Mouse (Mus musculus) lung, adult 2 months (tissue): ENCODE data around the gene Rilp. TPM values are rescaled to one million over a fixed set of nuclear protein-coding genes. Genes with fewer than 3 reads are reported as not detected.

ENCODE experiments used
- DNase-seq: peaks from one replicate; pipeline ENCODE4 v3.0.0; 2022
- H3K4me1 ChIP-seq: fragments of 200-500 bp; 2 replicates; pipeline ENCODE4 v1.6.1; 2011; ENCODE audit warnings: low read length; ENCODE audit not compliant: control insufficient read depth, insufficient read depth
- H3K4me3 ChIP-seq: fragments of 200-500 bp; replicated peaks from 2 replicates; pipeline ENCODE3; 2011; ENCODE audit warnings: low read depth, mild to moderate bottlenecking, control low read depth, low read length; ENCODE audit errors: extremely low read depth
- CTCF ChIP-seq: fragments of 200-500 bp; IDR thresholded peaks from 2 replicates; pipeline ENCODE4 v1.5.1; 2011; ENCODE audit warnings: mild to moderate bottlenecking, low read length, control low read depth; ENCODE audit not compliant: insufficient read depth
- POLR2A ChIP-seq: fragments of 200-500 bp; IDR thresholded peaks from 2 replicates; pipeline ENCODE4 v1.6.1; 2011; ENCODE audit warnings: low read depth, mild to moderate bottlenecking, control low read depth, low read length, borderline replicate concordance; ENCODE audit errors: extremely low read depth
- WGBS: fragments of 180-500 bp; shearing (Covaris S2); methylation state at CpG from one replicate; pipeline ENCODE4 v1.1.7; 2018; 5-methylcytosine and 5-hydroxymethylcytosine counted together
- polyA plus RNA-seq: library from polyadenylated mRNA; depleted of rRNA; stranded (reverse); fragments of >200 nt; gene quantifications from 2 replicates; pipeline ENCODE4 v1.2.3, GENCODE M21; 2012

Rilp gene
- polyA plus RNA-seq, 1 experiment, result 14.5 TPM

- H3K4me1 ChIP-seq, result peaks cover 13% of the 10 kb centered on the region
- 73% methylated on average over 6 of the region's 6 CpGs for WGBS
- DNase-seq, result no peak
- TF ChIP-seq CTCF (no peak), POLR2A (no peak)
- H3K4me3 ChIP-seq, result no peak overlapping the region
Measured at GRCm38 (mm10) chr11:75465051-75465450, 44.8 kb upstream of the Rilp start.

GRCm38 (mm10) chr11:75466731-75467505, 43.0 kb upstream of the Rilp start:
- WGBS, result 97% methylated on average over 4 of the region's 4 CpGs
- Histone ChIP-seq H3K4me3 (no peak overlapping the region), H3K4me1 (peaks cover 12% of the 10 kb centered on the region)
- TF ChIP-seq CTCF, result peak; percentile 11; the same call in 1 of the 2 replicates
- no peak for TF ChIP-seq POLR2A
- DNase-seq, result no peak

- DNase-seq, result peak; percentile 48
- TF ChIP-seq POLR2A (no peak), CTCF (no peak)
- WGBS, result 15% methylated on average over 19 of the region's 19 CpGs
- peaks cover 12% of the 10 kb centered on the region for H3K4me1 ChIP-seq
- peak overlapping the region; percentile 53 for H3K4me3 ChIP-seq
Measured at GRCm38 (mm10) chr11:75467512-75468215, 42.2 kb upstream of the Rilp start.

- H3K4me3 ChIP-seq, result peak overlapping the region; percentile 53
- WGBS, result 69% methylated on average over 7 of the region's 7 CpGs
- TF ChIP-seq POLR2A (no peak), CTCF (no peak)
- peaks cover 7% of the 10 kb centered on the region for H3K4me1 ChIP-seq
- DNase-seq, result no peak
Measured at GRCm38 (mm10) chr11:75468410-75468809, 41.5 kb upstream of the Rilp start.

GRCm38 (mm10) chr11:75469261-75469660, 40.6 kb upstream of the Rilp start:
- Histone ChIP-seq H3K4me3 (no peak overlapping the region), H3K4me1 (peaks cover 4% of the 10 kb centered on the region)
- 95% methylated on average over 4 of the region's 4 CpGs for WGBS
- no peak for TF ChIP-seq POLR2A
- no peak for TF ChIP-seq CTCF
- no peak for DNase-seq

GRCm38 (mm10) chr11:75470675-75471074, 39.2 kb upstream of the Rilp start:
- TF ChIP-seq CTCF (no peak), POLR2A (no peak)
- WGBS, result 67% methylated on average over 3 of the region's 3 CpGs
- DNase-seq, result no peak
- no peak overlapping the region for H3K4me3 ChIP-seq
- H3K4me1 ChIP-seq, result peaks cover 4% of the 10 kb centered on the region

- Histone ChIP-seq H3K4me1 (peaks cover 2% of the 10 kb centered on the region), H3K4me3 (no peak overlapping the region)
Measured at GRCm38 (mm10) chr11:75472469-75473081, 37.3 kb upstream of the Rilp start.

GRCm38 (mm10) chr11:75473376-75473775, 36.5 kb upstream of the Rilp start:
- H3K4me3 ChIP-seq, result no peak overlapping the region
- no peaks in the 10 kb centered on the region for H3K4me1 ChIP-seq
- 65% methylated on average over 7 of the region's 7 CpGs for WGBS
- TF ChIP-seq CTCF (no peak), POLR2A (no peak)
- no peak for DNase-seq

More at GRCm38 (mm10) chr11:75472469-75473081, 37.3 kb upstream of the Rilp start:
- no peak for DNase-seq
- no peak for TF ChIP-seq CTCF
- TF ChIP-seq POLR2A, result no peak
- 63% methylated on average over 11 of the region's 11 CpGs for WGBS

- no peak for TF ChIP-seq POLR2A
- TF ChIP-seq CTCF, result no peak
- Histone ChIP-seq H3K4me3 (no peak overlapping the region), H3K4me1 (peaks cover 9% of the 10 kb centered on the region)
- DNase-seq, result no peak
- WGBS, result 21% methylated on average over 3 of the region's 3 CpGs
Measured at GRCm38 (mm10) chr11:75486192-75486591, 23.7 kb upstream of the Rilp start.
